Mouse (Mus musculus) brain, adult 2 months (tissue): ENCODE data around the gene Pacs2.
A peak's percentile ranks its signal among the peaks of the same experiment; 100 is the strongest.

Source experiments
- DNase-seq: peaks from one replicate; pipeline ENCODE4 v3.0.0; 2011; ENCODE audit warnings: low read depth, low spot score

The Pacs2 gene

DNA sequence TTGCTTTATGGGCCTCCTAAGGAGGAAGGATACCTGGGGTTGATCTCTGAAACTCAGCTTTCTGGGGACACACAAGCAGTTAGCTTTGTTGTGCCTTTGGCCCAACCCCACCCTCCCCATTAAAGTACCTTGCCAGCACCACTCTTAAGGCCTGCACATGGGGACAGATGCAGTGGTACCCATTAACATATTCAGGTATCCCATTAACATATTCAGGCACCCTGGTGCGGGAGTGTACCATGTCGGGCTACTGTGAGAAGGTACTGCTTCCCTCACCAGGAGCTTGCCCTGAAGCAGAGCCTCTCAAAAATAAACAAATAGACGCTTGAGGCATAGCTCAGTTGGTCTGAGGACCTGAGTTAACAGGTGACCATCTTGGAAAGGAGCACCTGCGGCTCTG lies 73.7 kb downstream of the Pacs2 start:
- DNase-seq: no peak

DNA sequence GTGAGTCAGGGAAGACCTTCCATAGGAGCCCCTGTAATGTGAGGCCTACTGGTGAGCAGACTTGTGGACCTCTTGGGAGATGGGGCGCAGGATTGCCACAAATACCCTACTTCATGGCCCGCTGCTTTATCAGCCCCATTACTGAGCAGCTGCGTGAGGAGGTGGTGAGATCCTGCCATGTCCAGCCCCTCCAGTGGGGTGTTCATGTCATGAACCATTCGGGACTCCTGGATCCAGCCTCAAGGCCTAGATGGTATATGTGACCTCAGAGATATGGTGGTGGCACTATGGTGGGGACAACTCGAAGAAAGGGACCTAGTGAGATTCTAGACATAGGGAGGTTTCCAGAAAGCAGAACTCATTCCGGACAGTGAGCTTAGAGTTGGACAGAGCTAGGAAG lies 74.8 kb downstream of the Pacs2 start:
- DNase-seq: no peak

DNA sequence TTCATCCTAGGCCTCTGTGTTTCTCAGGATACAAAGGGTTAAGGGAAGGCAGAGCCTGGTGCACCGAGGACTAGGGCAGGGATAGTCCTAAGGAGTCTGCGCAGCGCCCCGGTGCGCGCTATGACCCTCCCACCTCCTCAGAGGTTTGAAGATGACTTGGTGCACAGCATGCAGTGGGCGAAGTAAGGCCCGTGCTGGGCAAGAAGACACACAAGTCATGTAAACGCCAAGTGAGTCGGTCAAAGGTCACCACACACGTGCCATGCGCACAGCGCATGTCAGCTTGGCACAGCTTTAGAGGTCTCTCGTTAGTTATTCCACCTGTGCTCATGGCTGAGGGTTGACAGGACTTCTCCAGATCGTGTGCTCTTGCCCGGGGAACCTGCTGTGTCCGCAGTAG lies 75.7 kb downstream of the Pacs2 start:
- DNase-seq: no peak

DNA sequence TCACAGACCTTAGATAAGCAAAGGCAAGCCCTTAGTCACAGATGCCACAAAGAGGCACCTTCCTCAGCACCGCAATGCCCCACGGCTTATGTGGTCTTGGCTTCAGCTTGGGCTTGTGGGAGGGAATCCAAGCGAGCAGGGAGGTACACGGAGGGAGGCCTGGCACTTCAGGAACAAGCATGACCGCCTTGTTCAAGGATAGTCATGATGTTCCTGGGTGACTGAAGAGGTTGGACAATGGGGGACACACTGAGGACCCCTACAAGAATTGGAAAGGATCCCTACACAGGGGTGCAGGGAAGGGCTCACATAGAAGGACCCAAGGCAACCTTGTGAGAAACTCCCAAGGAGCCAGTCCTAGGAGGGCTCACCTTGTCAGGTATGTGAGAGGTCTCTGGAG lies 82.7 kb downstream of the Pacs2 start:
- no peak for DNase-seq

DNA sequence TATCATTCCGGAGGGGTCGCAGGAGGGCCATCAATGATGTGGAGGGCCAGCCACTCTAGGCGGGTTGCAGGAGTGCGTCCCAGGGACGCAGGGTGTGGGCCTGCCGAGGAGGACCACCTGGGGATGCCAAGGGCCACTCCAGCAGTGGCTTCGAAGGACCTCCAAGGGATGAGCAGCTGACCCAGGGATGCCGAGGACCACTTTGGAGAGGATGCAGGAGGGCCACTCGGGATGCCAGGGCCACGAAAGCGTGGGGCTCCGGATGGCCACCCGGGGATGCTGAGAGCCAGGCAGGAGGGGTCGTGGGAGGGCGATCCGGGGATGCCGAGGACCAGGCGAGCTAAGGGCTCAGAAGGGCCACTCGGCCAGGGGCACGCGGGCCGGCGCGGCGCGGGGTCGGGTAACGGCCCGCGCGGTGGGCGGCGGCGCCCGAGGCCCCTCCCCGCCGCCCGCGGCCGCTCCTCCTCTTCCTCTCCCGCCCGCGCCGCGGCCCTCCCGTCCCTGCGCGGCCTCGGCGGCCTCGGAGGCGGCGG lies 83.5 kb downstream of the Pacs2 start, which contains the start of gene Mta1:
Gene Mta1 (plus strand): TSS at position 530 of the 533 bp plus-strand sequence.
- DNase-seq: peak; percentile 59

DNA sequence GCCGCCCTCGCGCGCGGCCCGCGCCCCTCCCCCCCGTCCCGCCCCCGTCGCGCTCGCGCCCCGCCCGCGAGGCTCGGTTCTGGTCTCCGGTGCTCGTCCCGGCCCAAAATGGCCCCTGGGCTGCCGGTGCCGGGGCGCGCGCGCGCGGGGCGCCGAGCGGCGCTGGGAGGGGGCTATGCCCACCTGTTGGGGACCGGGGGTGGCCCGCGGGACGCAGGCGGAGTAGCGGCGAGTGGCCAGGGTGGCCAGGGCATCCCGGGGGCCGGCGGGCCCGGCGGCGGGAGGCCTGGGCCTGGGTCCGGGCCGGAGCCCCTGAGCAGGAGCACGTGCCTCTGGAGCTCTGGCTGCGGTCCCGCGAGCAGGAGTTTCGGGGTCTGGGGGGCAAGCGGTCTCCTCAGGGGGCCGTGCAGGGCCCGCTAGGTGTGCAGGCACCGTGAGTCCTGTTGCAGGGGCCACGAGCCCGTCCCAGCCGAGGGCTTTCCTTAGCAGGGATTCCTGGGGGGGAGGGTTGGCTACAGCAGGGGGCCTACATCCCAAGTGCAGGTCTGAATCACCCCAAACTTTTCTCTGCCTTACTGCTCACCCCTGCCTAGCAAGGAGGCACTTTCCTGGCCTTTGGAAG lies 84.3 kb downstream of the Pacs2 start:
- DNase-seq: no peak

DNA sequence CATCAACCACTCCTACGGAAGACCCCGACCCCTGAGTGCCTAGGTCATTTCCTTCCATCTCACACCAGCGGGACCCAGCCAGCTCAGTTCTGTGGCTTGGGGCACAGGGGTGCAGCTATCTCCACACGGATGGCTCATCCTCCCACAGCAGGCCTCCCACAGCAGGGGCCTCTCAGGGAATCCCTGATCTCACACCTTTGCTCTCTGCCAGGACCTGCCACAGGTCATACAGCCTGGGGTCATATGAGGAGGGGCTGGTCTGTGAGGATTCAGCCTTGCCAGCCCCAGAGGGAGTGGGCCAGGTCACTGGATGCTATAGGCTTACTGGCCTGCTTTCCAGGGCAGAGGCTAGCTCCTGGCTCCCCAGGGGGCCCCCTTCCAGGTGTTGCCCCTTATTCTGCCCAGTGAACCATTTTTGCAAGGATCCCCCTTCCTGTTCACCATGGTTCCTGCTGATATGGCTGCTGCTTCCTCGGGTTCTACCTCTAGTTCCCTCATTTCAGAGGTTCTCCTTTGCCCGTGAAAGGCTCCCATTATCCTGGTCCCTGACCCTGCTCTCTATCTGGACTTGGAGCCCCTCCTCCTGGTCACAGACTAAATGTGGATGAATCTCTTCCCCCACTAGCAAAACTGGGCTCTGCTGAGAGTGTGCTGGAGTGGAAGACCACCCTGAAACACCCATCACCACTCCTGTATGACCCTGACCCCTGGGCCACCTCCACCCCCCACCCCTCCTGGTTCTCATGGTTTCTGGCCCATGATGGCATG lies 85.3 kb downstream of the Pacs2 start:
- DNase-seq: no peak

DNA sequence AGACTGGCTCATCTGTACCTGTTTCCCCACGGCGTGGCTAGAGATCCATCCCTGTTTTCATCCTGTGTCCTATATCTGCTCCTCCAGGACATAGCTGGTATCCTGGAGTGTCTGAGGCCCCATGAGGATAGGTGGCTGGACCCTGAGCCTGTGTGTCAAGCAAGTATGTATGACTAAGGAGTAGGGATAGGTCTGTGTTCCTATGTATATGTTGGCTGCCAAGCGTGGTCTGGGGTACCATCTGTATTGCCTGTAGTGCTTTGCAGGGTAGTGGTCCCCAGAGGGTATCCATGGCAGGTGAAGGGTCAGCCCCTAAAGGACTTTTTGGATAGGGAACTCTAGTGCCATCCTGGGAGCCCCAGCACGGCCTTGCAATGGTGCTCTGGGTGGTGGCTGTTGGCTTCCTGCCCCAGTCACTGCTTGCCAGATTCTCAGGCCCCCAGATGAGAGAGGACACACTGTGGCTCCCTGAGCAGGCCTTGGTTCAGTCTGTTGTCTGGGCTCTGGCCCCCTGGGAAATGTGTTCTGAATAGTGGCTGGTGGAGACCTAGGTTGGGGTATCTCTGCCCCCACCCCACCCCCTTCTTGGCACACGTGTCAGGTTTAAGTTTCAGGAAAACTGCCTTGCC lies 86.3 kb downstream of the Pacs2 start:
- DNase-seq: peak; percentile 61

DNA sequence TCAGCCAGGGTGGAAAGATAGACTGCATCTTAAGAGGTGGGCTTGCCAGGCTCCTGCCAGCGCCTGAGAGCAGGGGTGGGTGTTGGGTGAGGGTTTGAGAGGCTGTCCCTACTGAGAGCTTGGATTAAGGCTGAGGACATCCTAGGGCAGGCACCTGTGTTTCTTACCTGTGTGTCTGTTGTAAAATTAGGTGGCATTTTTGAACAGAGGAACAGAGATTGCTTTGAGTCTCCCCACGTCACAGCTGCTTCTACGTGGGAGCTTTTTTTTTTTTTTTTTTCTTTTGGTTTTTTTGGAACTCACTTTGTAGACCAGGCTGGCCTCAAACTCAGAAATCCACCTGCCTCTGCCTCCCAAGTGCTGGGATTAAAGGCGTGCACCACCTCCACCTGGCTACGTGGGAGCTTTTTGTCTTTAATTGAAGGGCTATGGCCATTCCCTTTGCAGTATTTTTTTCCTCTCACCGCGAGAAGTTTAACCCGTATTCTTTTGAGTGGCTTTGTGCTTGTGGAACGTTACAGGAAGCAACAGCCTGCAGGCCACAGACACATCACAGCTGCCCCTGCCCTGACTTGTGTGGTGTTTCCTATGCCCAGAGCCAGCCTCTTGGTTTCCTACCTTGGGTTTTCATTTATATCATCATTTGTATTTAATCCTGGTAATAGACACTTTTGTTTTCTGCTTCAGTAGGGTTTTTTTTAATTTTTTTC lies 87.1 kb downstream of the Pacs2 start:
- no peak for DNase-seq

DNA sequence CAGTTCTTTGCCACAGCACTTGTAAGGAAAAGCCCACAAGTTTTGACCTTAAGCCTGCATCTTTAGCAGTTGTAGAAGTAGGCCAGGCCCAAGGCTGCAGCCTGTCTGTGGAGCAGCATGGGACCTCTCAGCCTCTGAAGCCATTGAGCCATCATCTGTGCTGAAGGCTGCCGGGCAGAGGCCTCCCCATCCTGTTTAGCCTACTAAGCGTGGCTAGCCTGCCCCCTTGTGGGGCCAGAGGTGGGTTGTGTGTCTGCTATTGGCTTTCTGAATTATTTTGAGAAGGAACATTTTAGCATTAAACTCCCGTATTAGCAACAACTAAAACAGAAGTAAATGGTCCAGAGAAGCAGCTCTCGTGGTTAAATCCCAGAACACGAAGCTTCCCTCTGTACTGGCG lies 88.2 kb downstream of the Pacs2 start:
- DNase-seq: peak; percentile 82

DNA sequence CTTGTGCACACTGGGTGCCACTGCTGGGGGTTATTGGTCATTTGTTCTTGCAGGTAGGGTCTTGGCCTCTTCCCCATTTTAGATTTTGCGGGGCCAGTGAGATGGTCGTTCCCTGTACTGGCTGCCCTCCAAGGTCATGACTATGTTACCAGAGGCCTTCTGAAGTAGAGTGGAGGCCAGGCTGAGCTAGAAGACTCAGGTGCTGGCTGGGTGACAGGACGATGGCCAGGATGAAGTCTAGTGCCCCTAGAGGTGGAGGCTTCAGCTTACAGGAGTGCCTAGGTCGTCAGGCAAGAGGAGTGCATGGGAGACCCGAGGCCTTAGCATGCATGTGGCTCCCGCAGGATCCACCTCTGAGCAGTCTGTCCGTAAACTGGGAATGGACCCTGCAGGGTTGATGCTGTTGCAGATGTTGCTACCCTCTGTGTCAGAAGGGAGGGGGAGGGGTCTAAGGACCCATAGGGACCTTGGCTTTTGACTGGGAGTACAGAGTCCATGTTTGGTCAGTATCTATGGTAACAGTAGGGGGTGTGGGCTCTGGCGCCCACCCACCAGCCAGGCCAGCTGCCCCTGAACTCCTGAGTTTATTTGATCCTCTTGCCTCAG lies 89.6 kb downstream of the Pacs2 start:
- DNase-seq: peak; percentile 42

DNA sequence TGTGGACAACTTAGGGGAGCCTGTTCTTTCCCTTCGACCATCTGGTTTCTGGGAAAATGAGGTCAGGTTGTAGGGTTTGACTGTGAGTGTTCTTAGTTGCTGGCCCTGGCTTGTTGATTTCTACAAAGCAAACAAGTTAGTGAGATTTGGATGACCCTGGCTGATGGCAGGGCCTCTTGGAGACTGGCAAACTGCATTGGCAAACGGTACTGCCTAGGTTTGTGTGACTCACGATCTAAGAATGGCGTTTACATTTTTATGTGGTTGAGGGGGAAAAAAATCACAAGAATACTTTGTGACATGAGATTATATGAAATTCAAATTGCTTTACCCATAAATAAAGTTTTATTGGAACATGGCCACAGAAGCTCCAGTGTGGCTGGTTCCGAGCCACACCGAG lies 92.1 kb downstream of the Pacs2 start:
- peak; percentile 70 for DNase-seq

DNA sequence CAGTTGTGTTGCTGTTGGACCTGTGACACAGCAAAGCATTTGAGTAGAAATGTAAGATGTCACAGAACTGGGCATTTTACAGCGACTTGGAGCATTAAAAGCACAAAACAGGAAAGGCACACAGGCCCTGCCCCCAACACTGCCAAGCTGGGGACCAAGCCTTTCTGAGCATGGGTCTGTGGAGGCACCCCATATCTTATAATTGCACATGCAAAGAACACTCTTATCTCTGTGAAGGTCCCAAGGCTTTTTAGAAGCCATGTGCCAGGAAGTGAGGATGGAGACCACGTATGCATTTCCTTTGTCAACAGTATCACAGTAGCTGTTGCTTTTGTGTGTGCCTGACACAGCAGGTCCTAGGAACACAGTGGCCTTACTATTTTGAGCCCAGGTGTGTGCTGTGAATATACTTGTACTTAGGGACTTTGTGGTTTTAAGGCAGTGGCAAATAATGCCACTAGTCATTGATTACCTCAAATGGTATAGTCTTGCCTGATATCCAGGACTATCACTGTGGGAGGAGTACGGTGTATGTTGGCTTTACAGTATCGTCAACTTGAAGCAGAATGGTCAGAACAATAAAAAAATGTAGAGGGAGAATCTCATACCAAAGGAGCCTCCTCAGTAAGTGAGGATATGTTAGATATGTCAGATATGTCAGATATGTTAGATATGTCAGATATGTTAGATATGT lies 93.3 kb downstream of the Pacs2 start:
- DNase-seq: no peak

DNA sequence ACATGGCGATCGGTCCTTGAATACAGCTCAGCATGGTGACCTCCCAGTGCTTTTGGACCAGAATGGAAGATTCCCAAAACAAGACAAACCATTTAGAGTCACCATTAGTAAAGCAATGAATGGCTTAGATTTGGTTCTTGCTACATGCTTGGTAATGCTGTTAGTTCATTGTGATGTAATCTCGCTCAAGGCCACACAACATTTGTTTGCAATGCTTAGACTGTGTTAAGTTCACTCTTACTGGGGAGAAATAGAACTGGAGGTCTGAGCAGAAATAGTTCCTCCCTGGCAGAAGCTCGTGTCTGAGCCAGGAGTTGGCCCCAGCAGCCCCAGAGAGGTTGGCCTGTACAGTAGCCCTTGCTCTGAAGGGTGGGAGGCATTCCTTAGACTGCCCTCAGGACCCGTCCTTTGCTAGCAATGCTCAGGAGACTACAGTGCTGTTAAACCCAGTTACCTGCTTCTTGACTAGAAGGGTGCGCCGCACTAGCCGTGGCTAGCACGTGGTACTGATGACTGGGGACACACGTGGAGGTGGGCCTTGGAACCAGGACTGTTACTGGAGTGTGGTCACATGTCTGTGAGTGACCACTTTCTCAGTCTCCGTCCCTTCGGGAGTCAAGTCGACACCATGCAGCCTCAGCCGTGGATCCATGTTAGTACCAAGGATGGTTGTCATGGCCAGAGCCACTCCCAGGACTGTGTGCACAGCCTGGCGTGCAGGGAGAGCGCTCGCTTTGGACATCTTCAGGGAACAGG lies 94.4 kb downstream of the Pacs2 start:
- no peak for DNase-seq

DNA sequence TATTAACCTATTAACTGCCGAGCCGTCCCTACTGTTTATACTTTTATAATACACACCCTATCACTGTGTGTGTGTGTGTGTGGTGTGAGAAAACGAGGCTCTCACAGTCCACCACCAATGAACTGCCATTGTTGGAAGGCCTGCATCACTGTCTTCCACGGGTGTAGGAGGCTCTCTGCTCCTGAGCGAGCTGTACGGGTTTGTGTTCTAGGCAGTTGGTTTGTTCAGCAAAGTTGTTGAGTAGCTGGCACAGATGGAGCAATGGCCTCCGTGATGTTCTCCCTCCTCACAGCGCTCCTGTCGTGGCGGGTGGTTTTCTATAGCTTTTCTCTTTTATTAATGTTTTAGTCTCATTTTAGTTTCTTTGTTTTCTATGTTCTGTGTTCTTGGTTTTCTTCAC lies 95.5 kb downstream of the Pacs2 start:
- peak; percentile 53 for DNase-seq

DNA sequence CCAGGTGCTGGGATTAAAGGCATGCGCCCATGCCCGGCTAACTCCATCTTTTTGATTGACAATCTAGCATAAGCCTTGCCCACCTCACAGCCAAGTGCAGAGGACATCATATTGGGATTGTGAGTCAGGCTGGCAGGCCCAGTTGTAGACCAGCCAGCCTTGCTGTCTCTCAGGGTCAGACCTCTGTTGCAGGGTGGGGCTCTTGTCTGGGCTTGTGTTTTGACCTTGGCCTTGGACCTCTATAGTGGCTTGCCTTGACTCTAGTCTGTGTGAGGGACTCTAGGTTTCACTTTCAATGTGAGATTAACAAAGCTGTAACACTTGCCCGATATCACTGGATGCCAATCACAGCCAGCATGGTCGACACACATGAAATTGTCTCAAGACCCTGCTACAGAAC lies 99.8 kb downstream of the Pacs2 start:
- DNase-seq: no peak

DNA sequence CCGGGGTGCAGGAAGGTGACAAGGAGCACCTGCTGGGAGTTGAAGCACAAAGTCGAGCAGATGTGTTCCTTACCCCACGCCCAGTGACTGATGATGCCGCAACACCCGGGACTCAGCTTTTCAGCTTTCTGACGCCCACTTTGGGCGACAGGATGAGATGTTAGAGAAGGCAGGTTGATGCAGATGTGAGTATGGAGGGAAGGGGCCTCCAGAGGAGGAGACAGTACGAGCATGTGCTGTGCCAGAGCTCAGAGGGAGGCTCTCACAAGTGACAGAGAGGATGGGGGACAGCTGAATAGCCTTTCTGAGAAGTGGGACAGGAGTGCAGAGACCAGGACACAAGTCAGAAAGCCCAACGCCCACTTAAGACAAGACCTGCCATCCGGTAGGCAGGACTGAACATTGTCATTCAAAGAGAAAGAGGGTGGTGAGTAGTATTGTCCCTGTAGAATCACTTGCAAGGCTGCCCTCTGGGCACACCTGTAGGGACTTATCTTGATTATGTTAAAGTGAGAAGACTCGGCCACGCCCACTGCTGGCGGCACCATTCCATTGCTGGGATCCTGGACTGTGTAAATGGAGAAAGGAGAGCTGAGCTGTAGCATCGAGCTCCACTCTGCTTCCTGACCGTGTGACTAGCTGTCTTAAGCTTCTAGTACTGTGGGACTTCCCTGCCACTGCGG lies 100.7 kb downstream of the Pacs2 start:
- no peak for DNase-seq

DNA sequence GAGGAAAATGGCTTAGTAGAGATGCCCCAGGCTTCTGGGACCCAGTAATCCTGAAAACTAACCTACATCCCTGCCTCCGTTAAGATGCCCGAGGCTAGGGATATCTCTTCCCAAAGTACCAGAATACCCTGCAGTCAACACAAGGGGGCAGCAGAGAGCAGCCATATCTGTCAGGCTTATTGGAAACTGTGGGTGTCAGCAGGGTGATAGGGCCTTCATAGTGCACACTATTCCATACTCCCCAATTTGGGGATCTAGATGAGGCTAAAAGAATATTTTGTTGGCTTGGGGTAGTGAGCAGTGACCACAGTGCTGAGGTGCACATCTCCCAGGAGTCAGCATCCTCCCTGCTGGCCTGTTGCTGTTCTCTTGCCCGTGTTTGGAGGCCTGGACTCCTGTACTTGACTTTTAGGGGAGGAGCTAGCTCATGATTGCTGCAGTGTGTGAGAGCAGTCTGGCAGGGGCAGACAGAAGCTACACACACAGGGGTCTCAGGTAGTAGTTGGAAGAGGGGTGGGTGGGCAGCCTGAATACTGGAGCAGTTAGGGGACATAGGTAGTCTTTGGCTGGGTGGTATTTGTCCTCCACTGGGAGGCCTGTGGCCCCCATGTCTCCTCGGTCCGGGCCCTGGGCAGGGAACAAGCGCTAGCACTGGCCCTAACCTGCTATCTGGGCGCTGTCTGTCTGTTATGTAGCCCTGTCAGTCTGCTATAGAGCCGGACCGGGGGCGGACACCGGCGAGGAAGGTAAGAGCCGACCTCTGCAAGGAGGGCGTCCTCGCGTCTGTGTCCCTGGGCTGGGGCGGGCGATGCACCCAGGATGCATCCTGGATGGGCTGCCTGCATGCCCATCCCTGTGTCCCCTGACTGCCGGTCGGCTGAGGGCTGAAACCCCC lies 105.5 kb downstream of the Pacs2 start:
- DNase-seq: peak; percentile 87
